Mouse (Mus musculus): Measurements from ENCODE around the gene Thoc5.

The Thoc5 gene

DNA sequence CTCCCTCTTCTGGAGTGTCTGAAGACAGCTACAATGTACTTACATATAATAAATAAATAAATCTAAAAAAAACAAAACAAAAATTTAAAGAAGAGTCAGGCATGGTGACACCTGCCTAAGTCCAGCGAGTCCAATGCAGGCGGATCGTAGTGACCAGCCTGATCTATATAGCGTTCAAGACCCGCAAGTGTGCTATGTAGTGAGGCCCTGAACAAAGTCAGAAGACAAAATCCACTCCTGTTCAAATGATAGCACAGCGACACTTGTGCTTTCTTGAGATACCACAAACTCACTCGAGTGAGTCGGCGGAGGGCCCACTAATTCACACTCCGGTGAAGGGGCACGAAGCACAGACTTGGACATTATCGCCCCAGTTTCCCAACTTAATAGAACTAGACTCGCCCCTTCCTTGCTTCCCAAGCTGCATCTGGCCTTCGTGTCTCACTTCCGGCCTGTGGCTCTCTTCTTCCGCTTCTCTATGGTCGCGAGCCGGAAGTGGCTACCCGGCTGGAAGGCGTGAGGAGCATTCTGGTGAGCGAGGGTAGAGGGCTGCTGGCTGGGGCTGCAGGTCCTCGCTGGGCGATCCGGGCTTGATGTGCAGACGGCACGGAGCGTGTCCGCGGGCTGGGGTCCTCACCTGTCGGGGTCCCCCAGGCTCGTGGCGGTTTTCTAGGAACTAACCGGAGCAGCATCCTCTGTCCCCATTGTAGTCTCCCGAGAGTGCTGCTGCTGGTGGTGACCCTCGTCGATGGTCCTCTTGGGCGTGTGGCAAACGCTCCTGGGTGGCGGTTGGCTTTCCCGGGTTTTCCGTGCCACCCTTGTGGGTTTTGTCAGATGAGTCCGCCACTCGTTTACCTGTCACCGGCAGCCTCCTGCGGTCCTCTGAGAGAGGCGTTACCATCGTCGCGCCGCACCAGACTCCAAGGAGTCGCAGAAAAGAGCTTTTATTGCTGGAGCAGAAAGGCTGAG lies at the start of gene Thoc5:
TSS of gene Thoc5 (plus strand) at position 473 of the 969 bp plus-strand sequence.
- DNase-seq (ENCODE audit: low read depth, low spot score) = peak; percentile 92

DNA sequence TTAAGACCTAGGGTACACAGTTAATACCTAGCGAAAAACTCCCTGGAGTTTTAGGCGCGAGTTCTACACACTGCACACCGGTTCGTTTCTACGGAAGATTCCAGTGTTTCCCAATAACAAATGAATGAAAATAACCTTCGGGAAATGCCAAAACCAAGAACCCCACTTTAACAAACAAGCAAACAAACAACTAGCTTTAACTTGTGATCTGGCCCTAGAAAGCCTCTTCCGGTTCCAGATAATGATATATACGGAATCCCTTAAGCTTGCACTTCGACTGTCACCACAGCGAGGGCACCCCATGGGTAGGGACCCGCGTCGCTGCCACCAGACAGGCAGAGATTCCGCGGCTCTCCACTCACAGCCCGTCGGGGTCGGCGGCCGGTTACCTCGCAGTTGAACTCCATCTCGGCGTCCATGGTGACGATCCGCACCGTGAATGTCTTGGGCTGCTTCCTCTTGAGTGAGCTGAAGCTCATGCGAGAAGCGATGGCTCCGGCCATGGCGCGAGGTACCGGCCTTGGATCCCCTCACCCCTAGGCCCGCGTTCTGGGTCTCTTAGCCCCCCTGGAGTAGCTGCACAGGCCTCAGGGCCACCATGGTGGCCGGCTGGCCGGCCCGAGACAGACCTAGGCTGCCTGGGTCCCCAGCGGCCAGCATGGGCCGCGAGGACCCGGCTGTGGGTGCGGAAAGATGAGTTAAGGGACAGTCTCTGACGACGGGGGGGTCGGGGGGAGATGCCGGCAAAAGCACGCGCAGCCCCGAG lies 46.5 kb upstream of the Thoc5 start:
- DNase-seq (ENCODE audit: low read depth, low spot score) = peak; percentile 73

DNA sequence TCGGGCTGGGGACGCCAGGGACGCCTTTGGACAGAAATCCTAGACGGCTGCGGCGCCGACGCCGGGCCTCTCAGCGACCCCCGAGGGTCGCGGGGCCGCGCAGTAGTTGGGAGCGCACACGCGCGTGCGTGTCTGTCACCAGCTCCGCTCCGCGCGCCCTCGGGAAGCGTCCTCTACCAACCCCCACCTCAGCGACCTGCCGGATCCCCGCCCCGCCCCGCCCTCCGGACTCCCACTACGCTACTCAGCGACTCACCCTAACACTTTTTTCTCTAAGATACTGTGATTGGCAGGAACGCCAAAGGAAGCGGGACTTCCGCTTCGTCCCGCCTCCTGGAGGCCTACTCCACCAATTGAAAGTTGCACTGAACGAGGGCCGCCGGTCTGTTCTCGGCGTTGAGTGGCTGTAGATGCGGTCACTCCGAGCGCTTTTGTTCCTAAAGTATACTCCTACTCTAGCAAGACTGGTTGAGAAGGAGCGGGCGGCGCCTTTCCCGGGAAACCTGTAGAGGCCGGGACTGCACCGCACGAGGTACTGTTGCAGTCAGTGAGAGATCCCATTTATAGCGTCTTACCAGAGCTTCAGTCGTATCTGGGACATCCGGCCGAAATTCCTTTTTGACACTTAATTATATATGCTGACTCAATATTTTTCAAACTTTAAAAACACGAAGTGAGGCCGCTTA lies 45.7 kb upstream of the Thoc5 start, which contains the start of gene Nf2:
TSS of gene Nf2 (minus strand) at position 279 of the 686 bp plus-strand sequence.
- peak; percentile 98 for DNase-seq (ENCODE audit: low read depth, low spot score)

DNA sequence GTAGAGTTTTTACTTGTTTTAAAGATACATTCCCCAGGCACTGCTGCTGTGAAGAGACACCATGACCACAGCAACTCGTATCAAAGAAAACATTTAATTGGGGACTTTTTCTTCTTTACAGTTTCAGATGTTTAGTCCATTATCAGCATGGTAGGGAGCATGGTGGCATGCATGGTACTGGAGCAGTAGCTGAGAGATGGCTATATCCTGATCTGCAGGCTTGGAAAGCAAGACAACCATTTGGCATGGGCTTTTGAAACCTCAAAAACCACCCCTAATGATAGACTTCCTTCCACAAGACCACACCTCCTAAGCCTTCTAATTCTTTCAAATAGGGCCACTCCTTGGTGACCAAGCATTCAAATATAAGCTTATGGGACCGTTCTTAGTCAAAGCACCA lies 44.7 kb upstream of the Thoc5 start:
- DNase-seq (ENCODE audit: low read depth, low spot score) = peak; percentile 18

DNA sequence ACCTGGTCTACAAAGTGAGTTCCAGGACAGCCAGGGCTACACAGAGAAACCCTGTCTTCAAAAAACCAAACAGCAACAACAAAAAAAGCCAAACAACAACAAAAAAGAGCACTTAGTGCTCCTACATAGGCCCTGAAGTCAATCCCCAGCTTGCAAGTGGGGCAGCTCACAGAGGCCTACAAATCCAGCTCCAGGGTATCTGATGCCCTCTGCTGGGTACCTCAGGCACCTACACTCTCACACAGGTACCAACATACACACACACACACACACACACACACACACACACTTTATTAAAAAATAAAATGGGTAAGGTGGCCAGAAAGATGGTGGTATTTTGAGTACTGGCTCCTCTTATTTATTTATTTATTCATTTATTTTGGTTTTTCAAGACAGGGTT lies 42.1 kb upstream of the Thoc5 start:
- no peak for DNase-seq (ENCODE audit: low read depth, low spot score)

DNA sequence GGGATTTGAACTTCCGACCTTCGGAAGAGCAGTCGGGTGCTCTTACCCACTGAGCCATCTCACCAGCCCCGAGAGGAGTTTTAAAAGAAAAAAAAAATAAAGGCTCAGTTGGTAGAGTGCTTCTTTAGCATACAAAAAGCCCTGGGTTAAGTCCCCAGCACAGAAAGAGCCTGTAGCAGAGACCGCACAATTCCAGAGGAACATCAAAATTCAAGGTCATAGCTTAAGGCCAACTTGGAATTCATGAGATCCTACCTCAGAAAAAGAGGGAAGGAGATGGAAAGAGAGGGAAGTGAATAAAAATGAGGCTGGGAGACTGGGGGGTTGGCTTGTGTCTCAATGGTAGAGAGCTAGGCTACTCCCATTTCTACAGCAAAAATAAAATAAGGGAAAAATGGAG lies 40.9 kb upstream of the Thoc5 start:
- DNase-seq (ENCODE audit: low read depth, low spot score) = no peak

DNA sequence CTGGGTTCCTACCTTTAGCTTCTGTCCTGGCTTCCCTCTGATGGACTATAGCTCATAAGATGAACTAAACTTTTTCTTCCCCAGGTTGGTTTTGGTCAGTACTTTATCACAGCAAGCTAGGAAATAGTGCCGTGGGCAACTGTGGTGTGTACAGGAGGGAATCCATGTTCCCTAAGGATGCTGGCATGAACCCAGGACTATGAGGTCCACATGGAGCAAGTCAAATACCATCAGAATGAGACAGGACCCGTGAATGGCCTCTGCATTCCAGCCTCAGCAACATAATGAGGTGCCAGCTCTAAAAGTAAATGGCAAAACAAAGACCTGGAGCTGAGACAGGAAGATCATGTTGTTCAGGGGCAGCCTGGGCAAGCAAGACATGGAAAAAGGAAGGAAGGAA lies 36.7 kb upstream of the Thoc5 start:
- no peak for DNase-seq (ENCODE audit: low read depth, low spot score)

DNA sequence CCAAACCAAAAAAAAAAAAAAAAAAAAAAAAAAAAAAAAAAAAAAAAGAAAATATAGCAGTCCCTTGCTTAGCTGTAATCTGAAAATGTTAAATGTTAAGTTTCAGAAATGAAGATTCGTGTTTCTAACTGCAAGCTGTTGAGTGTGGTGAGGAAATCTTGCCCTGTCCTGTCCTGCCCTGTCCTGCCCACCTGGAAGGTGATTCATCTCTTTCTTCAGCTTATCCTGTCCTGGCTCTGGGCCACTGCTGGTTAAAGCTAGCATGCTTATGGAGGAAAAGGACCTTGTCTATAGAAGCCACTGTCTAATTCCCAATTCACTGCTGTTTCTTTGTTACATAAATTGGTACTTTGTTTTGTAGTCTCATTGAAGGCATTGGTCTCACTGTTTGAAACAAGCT lies 34.1 kb upstream of the Thoc5 start:
- DNase-seq (ENCODE audit: low read depth, low spot score) = no peak

DNA sequence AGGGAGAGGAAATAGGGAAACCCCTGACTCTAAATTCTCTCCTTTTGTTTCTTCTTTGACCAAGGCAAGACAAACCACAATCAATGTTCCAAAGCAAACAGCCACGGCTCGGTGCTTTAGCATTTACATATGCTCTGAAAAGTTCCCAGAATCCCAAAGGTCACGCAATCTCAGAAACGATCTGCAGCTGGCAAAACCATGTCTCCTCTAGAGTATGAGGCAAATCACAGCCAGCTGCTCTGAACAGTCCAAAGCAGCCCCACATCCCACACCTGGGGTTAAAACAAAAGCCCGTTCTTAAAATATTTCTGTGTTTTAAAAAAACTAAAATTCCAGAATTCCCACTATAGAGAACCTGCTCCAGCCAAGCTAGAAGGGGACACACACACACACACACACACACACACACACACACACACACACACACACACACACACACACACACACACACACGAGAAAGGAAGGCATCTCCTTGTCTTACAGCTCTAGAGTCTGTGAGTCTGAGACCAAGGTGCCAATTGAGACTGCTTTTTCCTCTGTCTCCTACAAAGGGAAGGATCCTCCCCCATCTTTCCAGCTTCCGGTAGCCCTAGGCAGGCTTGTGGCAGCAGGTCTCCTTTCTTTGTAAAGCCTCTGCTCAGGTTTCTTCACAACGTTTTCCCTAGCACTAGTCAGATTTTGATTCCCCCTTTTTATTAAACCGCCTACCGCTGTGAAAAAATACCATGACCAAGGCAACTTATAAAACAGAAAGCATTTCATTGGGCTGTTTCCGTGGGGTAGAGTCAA lies 33.1 kb upstream of the Thoc5 start:
- no peak for DNase-seq (ENCODE audit: low read depth, low spot score)

DNA sequence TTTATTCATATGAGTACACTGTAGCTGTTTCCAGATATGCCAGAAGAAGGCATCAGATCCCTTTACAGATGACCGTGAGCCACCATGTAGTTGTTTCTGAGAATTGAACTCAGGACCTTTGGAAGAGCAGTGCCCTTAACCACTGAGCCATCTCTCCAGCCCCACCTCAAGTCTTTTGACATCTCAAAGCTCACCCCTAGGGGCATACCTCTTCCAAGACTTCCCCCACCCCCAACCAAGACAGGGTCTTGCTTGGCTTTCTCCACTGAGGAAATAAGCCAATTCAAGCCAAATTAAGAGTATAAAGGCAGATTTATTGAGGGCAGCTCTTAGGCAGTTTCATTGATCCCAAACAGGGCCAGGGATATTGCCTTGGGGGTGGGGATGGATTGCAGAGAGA lies 32.4 kb upstream of the Thoc5 start:
- DNase-seq (ENCODE audit: low read depth, low spot score) = no peak

DNA sequence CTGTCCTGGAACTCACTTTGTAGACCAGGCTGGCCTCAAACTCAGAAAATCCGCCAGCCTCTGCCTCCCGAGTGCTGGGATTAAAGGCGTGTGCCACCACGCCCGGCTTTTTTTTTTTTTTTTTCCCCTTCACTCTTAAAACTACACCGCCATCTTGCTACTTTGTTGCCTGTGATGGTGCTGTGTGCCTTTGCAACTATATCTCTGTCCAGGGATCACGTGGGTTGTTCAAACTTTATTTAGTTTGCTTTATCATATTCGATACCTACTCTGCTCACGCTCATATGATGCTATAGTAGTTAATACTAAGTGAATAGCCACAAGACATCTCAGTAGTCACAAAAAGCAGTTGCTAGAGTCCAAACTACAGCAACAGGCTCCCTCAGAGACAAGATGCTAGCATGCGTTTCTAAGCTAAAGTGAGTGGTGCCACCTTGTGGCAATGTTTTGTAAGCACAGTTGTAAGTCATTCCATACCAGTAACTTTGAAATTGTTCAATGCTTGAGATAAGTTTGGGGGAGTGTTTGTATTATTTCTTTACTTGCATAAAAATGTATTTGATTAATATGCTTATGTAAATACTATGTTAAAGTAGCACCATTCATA lies 29.4 kb upstream of the Thoc5 start:
- peak; percentile 76 for DNase-seq (ENCODE audit: low read depth, low spot score)

DNA sequence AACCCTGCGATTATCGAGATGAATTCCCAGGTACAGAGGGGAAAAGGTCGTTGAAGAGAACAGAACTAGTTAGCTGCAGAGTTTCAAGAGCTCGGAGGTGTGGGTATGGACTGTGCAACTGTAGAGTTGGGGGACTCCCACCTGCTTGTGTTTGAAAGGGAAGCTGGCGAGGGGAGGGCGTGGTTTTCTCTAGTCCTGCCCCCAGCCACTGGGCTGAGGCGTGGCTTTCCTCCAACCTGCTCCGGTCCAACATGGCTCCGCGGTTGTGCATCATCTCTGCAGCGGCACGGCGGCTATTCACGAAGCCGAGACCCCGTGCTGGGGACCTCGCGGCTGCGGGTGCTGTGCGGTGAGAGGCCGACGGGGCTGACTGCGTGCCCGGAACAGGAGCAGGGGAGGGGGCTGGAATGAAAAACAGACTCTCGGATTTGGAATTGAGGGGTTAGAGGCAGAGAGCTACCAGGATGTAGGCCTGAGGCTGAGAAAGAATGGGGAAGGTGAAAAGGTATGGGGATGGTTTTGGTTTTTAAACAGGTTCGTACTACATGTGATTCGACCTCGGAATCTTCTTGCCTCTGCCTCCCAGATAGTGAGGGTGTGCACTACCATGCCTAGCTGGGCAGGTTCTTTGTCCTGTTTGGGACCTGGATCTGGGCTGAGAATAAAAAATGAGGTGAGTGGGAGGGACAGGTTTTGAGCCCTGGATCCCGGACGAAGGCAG lies 21.2 kb upstream of the Thoc5 start, which contains the start of gene Nipsnap1:
TSS of gene Nipsnap1 (plus strand) at position 197 of the 721 bp plus-strand sequence.
- peak; percentile 95 for DNase-seq (ENCODE audit: low read depth, low spot score)

DNA sequence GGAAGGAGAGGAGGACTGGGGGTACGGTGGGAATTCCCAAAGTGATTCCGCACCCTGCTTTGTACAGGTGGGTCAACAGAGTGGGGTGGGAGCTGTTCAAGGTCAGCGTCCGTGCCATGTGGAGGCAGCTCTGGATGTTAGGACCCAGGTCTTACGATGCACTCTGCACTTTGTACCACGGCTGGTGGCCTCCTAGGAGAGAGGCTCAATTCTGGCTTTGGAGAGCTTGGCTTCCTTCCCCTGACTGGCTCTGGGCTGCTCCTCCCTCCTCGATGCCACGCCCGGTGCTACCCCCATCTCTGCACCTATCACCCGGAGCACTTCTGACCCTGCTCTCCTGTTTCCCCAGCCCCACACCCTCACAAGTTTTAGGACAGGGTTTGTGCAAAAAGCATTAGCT lies 20.6 kb upstream of the Thoc5 start:
- DNase-seq (ENCODE audit: low read depth, low spot score) = peak; percentile 44

DNA sequence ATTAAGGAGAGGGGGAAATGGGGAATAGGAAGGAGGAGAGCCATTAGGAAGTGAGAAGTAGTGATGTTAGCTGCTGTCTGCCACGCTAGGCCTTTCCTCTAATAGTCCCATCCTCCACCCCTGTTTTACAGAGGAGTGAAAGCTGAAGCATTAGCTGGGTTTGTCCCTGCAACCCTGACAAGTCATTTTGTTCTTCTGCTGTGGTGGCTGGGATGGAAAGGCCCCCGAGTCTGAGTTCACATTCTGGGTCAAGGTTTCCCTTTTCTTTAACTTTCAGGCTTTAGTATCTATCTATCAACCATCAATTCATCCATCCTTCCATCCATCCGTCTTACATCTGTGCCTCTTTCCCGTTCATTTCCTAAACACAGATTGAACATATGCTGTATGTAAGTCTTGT lies 14.0 kb upstream of the Thoc5 start:
- DNase-seq (ENCODE audit: low read depth, low spot score) = peak; percentile 48

DNA sequence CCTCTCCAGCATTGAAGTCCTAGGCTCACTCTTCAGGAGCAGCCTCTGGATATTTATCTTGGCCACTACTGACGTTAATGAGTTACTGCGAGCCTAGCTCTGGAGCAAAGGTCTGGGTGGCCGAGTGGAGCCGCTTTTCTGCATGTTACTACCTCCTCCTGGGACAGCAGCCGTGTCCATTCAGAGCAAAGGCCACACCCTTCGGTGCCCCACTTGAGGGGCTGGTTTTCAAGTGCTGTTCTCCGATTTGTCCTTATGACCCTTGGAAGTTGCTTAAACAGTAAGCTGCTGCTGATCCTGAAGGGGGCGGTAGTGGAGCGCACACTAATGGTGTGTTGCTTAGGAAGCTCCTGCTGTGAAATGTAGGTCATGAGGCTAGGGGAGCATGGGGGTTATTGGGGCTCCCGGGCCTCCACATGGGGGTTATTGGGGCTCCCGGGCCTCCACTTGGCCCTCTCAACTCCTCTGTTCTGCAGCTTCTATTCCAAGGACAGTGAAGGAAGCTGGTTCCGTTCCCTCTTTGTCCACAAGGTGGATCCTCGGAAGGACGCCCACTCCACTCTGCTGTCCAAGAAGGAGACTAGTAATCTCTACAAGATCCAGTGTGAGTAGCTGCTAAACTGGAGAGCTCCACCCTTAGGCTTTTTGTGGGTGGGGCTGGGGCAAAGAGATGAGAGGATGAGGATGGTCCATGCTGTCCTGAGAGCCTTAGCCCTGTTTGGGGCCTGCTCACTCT lies 12.1 kb upstream of the Thoc5 start:
- DNase-seq (ENCODE audit: low read depth, low spot score) = peak; percentile 31

DNA sequence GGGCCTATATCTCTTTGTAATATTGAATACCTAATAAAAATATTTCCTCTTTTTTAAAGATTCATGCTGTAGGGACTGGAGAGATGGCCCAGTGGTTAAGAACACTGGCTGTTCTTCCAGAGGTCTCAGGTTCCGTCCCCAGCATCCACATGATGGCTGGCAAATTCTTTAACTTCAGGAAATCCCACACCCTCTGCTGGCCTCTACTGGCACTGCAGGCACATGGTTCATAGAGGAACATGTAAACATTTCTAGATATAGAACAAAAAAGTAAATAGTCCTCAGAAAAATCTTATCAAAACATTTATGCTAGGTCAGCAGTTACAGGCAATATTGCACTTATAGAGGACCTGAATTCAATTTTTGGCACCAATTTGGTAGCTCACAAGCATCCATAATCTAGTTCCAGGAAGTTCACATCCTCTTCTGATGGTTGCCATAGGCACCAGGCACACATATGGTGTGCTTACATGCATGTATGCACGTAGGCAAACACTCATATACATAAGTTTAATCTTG lies 9.7 kb upstream of the Thoc5 start:
- peak; percentile 55 for DNase-seq (ENCODE audit: low read depth, low spot score)

DNA sequence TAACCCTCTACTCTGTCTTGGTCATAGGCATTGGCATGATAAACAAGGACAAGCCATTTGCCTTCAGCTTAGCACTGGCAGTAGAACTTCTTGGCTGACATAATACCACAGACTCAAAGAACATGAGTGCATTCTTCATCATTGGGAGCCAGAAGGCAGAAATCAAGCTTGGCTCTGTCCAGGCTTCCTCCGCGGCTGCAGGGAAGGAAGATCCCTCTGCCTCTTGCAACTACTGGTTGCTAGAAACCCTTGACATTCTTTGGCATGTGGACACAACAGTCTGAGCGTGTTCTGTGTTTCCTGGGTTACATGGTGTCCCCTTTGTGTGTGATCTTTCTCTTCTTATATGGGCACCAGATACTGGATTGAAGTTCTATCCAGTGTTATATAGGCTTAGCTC lies 8.1 kb upstream of the Thoc5 start:
- DNase-seq (ENCODE audit: low read depth, low spot score) = no peak

DNA sequence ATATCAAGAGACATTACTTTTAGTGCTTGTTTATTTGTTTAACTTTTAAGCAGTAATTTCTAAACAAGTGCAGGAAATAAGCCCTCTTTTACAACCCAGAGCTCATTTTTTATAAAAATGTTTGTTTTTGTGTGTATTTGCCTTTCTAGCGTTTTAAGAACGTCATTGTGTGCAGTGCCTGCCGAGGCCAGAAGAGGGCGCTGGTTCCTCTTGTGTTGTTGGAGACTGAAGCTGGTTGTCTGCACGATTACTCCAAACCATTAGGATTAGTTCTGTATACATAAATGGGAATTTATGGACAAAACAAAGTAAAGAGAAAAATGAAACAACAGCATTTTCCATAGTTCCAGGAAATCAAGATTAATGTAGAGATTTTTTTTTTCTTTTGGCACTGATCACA lies 5.3 kb downstream of the Thoc5 start:
- peak; percentile 66 for DNase-seq (ENCODE audit: low read depth, low spot score)

DNA sequence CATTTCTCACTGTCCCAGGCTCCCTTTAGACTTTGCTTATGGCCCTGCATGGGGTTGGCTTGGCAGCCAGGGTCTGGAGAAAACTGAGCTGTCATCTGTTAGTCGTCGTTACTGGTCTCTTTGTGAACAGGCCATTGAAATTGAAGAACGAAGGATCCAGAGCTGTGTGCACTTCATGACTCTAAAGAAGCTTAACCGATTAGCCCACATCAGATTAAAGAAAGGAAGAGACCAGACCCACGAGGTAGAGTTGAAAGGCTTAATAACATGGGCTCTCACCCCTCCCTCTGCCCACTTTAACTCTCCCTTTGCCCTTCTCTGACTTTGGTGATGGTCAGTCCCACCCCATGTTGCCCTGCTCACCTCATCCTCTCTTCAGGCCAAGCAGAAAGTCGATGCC lies 6.8 kb downstream of the Thoc5 start:
- DNase-seq (ENCODE audit: low read depth, low spot score) = no peak

Data from A20 (cell line).